Mouse (Mus musculus) testis, postnatal 10 days (tissue): ENCODE results near the gene Rsu1.

Experiments used
- DNase-seq: peaks from one replicate; pipeline ENCODE4 v3.0.0; 2021; ENCODE audit warnings: low spot score

The Rsu1 gene

DNA sequence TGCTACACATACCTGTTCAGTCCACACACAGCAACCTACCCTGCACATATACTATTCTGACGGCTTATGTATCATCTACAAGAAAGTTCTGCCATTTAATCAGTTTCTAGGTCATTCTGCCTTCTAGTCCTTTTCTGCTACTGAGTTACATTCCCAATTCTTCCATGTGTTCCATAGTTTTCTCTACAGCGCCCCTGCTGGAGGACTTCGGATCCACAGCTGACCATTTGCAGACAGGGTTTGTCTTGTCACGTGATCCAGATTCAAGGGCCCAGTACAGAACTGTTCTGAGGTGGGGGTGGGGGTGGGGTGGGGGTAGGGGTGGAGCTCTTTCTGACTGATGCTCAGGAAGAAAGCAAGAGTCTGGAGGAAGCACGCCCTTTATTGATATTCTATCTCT, 102.5 kb downstream of the Rsu1 start:
- DNase-seq = peak; percentile 56

DNA sequence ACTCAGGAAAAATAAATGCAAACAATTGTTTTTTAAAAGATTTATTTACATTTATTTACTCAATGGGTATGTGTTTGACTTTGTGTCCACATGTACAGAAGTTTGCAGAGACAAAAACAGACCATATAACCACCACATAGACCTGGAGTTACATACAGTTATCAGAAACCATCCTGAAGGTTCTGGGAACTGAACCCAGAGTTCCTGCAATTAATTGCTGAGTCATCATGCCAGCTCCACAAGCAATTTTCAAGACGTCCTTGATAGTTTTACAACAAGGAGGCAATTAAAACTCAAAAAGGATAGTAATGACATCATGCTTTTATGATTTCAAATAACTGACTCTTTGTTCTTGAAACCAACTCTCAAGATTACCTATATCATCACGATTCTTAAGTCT, 109.5 kb downstream of the Rsu1 start:
- DNase-seq = no peak

- DNase-seq = no peak
Observed at GRCm38 (mm10) chr2:13145245-13145644, 126.0 kb downstream of the Rsu1 start.

DNA sequence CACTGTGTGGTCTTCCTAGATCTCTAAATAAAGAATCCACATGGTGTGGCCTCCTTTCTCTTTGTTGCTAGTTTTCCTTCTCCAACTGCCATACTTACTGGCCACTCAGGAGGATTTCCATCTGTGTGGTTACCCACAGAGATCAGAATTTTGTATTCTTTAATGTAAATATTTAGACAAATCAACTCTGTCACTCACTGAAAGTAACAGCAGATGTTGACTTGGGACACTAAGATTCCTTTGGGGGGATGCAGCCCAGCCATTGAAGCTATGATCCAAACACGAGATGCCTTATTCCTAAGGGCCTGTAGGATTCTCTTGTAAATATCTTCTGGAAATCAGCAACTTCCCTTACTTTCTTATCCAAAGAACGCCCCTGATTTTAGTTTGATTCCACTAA, 136.3 kb downstream of the Rsu1 start:
- no peak for DNase-seq

DNA sequence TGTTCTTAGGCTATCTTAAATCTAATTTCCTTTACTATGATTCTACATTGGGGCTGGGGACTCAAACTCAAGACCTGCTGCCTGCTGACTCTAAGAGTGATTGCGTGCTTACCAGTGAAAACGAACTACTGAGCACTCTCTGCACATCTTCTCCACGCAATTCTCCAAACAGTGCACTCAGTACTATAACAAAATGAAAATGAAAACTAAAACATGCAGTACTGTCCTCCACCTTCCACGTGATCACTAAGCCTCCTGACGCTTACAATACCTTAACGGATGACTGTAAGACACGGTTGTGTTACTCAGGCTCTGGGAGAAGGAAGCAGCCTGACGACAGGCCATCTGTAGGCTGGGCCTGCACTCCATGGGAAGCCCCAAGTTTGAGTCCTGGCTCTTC, 138.4 kb downstream of the Rsu1 start:
- no peak for DNase-seq

GRCm38 (mm10) chr2:13132406-13132805, 138.8 kb downstream of the Rsu1 start:
- no peak for DNase-seq

GRCm38 (mm10) chr2:13129859-13130258, 141.4 kb downstream of the Rsu1 start:
- no peak for DNase-seq

DNA sequence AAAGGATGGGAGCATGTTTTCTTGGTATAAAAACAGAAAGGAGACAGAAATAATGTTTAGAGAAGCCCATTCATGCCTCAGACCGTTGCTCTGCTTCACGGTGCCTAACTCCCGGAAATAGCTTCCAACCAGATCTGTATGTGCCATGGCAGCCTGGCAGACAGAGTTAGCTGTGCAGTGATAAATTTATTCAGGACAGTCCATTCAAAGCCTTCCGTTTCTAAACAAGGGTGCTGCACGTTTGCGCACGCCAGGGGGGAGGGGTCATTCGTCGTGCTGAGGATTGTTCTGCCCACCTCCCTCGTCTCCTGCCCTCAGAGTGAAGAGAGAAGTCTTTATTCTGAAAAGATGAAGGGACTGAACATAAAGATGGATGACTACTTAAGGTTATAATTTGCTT, 141.9 kb downstream of the Rsu1 start:
- DNase-seq = no peak

DNA sequence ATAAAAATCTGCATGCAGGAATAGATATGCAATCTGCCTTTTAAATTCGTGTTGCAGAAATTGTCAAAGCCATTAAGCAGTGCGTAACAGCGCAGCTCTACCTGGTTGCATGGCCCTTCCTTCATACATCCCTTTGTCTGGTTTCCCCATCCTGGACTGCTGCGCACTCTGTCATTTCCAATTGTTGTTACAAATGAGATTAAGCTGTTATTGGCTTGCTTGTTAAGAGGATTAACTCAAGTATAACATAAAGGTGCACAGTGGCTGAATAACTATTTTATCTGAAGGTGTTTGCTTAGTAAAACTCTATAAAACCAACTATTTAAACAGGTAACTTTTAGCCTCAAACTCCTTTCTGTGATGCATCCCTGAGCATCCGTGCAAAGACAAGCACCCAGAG, 150.8 kb downstream of the Rsu1 start:
- DNase-seq = no peak

- no peak for DNase-seq
Observed at GRCm38 (mm10) chr2:13117896-13118295, 153.3 kb downstream of the Rsu1 start.

DNA sequence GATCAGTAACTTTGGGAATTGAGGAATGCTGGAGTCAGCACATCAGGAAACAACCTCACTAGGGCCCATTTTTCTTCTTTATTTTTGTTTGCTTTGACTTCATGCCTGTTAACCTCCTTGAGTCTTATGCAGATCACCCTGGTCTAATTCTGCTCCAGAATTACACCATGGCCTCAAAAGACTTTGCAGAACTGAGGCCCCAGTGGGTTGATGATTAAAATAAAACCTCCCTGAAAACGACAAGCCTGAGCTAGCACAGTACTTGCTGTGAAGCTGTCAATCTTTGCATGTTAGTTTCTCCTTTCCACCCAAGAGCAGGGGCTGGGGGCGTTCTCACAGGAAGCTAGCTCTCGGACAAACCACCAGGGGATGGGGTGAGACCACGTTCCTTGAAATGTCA, 164.7 kb downstream of the Rsu1 start:
- DNase-seq = no peak

GRCm38 (mm10) chr2:13104388-13104787, 166.8 kb downstream of the Rsu1 start:
- no peak for DNase-seq

GRCm38 (mm10) chr2:13103797-13104200, 167.4 kb downstream of the Rsu1 start:
- DNase-seq = no peak

- no peak for DNase-seq
Observed at GRCm38 (mm10) chr2:13094045-13094444, 177.2 kb downstream of the Rsu1 start.

GRCm38 (mm10) chr2:13093570-13093969, 177.6 kb downstream of the Rsu1 start:
- no peak for DNase-seq

DNA sequence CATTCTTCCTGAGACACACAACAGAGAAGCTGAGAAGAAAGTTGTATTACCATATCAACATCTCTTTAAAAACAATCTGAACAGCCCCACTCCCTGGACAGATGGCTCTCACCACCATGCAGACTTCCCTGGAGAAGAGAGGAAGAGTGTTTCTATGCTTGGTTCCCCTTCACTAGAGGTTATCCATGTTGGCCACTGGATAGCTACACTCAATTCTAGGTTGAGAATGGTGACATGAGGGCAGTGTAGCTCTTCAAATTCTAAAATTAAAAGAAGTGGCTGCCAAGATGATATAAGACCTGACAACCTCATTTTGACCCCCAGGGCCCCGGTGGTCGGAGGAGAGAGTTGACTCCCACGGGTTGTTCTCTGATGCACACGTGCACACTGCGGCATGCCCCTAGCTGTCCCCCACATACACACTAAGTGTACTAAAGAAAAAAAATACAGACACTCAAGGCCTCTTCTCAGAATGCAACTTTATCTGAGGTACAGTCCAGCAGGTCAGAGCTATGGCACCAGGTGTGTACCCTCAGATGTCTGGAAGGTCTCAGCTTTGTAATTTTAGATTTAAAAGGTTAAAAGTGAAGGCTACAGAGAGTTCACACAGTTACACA, 179.7 kb downstream of the Rsu1 start:
- DNase-seq = no peak

DNA sequence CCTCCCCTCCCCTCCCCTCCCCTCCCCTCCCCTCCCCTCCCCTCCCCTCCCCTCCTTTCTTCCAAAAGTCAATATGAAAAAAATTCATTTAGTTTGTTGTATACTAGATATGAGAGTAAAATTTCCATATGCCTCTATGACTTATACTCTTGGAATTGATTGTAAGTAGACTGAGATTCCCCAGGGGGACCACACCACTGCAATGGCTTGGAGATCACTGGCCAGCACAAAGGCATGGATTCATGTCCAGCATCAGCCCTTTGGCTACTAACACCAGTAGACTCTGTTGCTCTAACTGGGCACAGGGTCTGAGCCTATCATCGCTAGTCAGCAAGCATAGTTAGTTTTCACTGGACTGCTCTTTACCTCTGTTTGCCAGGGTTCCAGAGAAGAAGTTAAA, 180.4 kb downstream of the Rsu1 start:
- DNase-seq = no peak

- DNase-seq = no peak
Observed at GRCm38 (mm10) chr2:13089861-13090260, 181.4 kb downstream of the Rsu1 start.

GRCm38 (mm10) chr2:13088266-13088665, 182.9 kb downstream of the Rsu1 start:
- DNase-seq = no peak

DNA sequence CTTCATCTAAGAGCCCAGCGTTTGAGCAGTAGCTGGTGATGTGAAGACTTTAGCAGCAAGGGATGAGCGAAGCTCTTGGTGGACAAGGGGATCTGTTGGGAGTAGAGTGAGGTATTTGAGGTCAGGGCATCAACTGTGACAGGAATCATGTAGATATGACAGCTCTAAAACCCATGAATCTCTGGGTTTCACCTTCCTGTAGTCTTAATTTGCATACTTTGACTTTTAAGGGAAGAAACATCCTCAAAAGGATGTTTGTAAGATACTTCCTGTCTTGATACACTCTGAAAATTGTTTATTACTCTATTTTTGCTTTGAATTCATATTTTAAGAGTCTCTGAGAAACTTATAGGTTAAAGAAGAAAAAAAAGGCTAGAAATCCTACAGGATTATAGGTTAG, 183.4 kb downstream of the Rsu1 start:
- DNase-seq = no peak

- no peak for DNase-seq
Observed at GRCm38 (mm10) chr2:13084223-13084622, 187.0 kb downstream of the Rsu1 start.

DNA sequence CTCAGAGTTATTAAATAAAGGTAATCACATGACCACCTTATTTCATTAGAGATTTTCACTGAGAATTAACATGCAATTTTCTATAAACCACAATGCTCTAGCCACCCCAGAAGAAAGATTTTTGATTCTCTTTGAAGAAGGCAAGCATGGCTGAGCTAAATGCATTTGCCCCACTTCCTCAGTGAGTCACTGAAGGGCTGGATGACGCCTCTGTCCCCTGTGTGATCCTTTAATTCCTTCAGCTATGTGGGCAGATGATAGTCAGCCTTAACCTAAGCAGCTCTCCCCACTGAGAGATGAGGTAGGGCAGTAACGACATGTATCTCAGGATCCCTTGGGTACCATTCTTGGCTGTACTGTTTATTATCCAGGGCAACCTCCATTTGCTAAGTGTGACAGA, 190.7 kb downstream of the Rsu1 start:
- DNase-seq = no peak

- DNase-seq = no peak
Observed at GRCm38 (mm10) chr2:13072243-13072642, 199.0 kb downstream of the Rsu1 start.

DNA sequence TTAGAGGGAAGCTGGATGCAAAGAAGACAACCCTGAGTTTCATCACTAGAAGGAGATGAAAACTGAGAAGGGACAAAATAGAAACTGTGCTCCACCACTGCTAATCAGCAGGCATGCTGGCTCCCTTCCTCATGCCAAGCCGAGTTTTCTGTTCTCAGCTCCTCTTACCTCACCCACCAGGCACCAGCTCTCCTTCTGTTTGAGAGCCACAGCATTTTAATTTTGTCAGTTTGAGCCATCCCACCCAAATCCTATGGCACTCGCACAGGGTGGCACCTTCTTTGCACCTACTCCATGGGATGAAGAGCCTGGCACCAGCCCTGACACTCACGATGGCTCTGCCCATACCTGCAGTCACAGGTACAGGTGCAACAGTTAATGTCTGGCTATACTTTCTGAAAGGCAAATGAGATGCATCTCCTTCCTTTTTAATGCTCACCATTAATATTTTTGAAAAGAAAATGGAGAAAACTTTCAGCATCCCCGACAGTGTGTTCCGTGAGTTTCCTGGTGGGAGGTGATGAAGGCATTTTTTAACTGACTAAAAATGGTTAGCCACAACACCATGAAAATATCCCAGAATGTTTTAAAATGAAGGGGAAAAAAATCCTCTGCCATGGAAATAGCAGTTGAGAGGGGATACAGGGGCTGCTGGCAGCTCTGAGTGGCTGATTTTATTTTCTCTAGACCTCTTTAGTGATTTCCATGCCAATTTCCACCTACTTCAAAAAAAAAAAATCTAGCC, 210.6 kb downstream of the Rsu1 start:
- no peak for DNase-seq
